Mouse (Mus musculus): Measurements from ENCODE around the gene Prkaca.
"Not testable (repeated sequence)": the region's sequence is repeated elsewhere in the genome, so short reads cannot be mapped to it uniquely, and the experiment has no call there.

Gene Prkaca

GRCm38 (mm10) chr8:83976101-83976630, 3.4 kb downstream of the Prkaca start:
- DNase-seq, result peak; percentile 71

GRCm38 (mm10) chr8:83976779-83977350, 4.1 kb downstream of the Prkaca start:
- no peak for DNase-seq

- DNase-seq, result peak; percentile 50
Measured at GRCm38 (mm10) chr8:83977646-83978045, 4.9 kb downstream of the Prkaca start.

DNA sequence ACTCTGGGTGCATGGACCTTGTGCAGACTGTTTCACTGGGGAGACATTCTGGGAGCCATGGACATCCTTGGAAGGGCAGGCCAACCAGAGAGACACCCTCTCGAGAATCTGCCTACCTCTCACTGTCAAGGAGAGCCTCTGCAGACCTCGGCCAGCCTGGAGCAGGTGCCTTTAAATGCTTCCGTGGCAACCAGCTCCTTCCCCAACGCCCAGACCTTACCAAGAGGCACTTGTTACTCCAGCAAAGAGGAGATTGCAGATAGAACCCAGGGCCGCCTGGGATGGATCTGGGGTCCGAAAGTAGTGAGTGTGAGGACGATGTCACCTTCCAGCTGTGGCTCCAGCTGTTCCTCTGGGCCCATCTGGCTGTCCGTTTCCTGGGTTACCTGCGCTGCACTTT, 5.4 kb downstream of the Prkaca start:
- DNase-seq, result no peak

DNA sequence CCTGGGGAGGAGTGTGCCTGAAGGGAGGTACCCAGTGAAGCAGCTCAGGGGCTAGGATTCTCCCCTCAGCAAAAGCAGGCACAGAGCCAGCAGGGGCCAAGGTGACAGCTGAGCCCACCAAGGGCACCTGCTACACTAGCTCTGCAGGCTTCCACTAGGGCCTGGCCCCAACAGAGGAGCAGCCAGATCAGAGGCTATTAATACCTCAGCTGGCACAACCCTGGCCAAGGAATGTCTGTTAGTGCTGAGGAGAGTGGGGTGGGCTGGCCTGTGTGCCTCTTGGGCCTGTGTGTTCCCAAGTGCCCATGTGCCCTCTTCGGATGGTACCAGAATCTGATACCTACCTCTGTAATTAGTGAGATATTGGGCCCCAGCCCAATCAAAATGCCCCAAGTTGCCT, 7.5 kb downstream of the Prkaca start:
- DNase-seq, result no peak

- DNase-seq, result no peak
Measured at GRCm38 (mm10) chr8:83980845-83981244, 8.1 kb downstream of the Prkaca start.

DNA sequence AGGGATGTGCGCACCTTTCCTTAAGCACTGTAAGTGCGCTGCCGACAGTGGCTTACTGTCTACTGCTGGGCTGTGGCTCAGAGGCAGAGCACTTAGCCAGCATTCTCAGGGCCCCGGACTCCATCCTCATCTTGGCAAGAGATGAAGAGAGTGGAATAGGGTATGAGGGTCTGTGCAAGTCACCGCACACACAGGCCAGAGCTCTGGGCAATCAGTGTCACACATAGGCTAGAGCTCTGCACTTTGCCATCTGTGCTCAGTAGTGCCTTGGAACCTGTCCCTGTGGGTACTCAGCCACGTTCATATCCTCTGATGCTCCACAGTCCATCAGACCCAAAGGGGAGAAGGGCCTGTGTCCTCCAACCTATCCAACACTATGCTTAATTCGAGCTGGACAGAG, 8.7 kb downstream of the Prkaca start:
- DNase-seq, result no peak

DNA sequence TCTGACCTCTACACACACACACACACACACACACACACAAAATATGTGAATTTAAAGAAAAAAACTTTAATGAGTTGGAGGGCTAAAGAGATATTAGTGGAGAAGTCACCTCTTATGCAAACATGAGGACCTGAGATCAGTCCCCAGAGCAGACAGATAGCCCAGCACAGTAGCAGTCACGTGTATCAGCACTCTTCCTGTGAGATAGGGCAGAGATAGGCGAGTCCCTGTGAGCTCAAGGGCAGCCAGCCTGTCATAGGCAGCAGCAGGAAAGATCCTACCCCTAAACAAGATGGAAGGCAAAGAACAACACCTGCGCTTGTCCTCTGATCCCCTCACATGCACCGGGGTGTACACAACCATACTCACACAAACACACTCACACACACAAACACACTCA, 9.7 kb downstream of the Prkaca start:
- DNase-seq, result no peak

DNA sequence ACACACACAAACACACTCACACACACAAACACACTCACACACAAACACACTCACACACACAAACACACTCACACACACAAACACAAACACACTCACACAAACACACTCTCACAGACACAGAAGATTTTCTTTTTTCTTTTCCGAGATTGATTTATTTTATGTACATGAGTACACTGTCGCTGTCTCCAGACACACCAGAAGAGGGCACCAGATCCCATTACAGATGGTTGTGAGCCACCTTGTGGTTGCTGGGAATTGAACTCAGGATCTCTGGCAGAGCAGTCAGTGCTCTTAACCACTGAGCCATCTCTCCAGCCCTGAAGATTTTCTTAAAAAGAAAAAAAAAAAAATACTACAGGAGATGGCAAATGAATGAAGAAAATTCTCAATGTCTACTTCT, 10.4 kb downstream of the Prkaca start:
- DNase-seq, result not testable (repeated sequence)

DNA sequence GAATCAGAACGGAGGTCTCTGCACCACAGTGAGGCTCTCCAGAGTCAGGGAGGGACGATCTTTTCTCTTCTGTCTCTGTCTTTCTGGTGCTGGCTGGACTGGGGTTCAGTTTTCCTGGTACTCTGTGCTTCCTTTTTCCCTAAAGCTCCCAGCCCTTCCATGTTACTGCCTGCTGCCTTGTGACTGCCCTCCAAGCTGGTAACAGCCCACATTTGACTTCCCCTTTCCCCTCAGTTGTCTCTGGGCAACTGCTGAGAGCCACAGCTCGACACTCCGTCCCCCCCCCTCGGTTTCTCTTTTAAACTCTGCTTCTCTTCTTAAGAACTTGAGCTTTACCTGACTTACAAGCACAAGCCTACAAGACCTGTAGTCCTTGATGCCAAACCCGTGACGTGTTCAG, 16.4 kb downstream of the Prkaca start:
- DNase-seq, result no peak

DNA sequence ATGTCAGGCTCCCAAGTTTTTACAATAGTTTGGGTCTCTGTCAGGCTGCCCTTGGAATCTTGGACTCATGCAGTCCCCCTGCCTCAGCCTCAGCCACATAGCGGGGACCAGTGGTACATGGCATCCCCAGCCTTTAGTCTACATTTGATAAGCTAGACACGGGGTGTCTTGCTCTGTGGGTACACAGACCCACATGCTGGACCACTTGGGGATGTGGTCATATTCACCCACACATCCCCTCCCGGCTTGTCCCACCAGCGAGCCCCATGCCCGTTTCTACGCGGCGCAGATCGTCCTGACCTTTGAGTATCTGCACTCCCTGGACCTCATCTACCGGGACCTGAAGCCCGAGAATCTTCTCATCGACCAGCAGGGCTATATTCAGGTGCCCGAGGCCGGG, 17.4 kb downstream of the Prkaca start:
- no peak for DNase-seq

DNA sequence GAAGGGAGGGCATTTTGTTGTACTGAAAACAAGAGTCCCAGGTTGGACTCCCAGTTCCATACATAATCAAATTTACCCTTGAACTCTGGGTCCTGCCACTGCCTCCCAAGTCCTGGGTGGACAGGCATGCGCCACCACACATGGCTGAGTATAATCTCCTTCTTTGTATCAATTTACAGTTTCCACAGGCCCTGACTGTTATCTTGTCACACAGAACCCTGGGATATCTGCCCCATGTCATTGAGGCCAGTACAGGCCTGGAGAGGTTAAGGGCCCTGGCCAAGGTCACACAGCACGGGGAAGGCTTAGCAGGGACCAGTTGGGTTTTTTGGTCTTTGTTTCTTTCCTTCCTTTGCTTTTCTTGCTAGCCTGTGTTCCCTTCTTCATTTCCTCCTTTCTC, 19.7 kb downstream of the Prkaca start:
- DNase-seq, result no peak

DNA sequence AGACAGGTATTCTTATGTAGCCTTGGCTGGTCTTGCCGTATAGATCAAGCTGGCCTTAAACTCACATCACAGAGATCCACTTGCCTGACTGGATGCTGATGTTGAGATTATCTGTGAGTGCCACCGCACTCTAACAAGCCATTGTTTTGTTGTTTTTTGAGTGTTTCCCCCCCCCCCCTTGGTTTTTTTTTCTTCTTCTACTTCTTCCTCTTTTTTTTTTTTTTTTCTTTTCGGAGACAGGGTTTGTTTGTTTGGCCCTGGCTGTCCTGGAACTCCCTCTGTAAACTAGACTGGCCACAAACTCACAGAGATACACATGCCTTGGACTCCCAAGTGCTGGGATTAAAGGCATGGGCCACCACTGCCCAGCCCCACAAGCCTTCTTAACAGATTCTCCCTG, 21.2 kb downstream of the Prkaca start:
- DNase-seq, result no peak

- DNase-seq, result no peak
Measured at GRCm38 (mm10) chr8:83995973-83996372, 23.2 kb downstream of the Prkaca start.

- peak; percentile 95 for DNase-seq
Measured at GRCm38 (mm10) chr8:83996567-83997505, 24.0 kb downstream of the Prkaca start.

- DNase-seq, result peak; percentile 44
Measured at GRCm38 (mm10) chr8:83997511-83998141, 24.8 kb downstream of the Prkaca start, which contains the start of gene Samd1. Gene Samd1, plus strand, starts transcription at chr8:83997672.

- DNase-seq, result peak; percentile 75
Measured at GRCm38 (mm10) chr8:83998231-83999056, 25.7 kb downstream of the Prkaca start.

GRCm38 (mm10) chr8:83999057-83999705, 26.4 kb downstream of the Prkaca start:
- DNase-seq, result no peak

- no peak for DNase-seq
Measured at GRCm38 (mm10) chr8:83999825-84000224, 27.0 kb downstream of the Prkaca start.

- DNase-seq, result no peak
Measured at GRCm38 (mm10) chr8:84001281-84002000, 28.6 kb downstream of the Prkaca start, which contains the start of gene 1700067K01Rik. Gene 1700067K01Rik, plus strand, starts transcription at chr8:84001502.

DNA sequence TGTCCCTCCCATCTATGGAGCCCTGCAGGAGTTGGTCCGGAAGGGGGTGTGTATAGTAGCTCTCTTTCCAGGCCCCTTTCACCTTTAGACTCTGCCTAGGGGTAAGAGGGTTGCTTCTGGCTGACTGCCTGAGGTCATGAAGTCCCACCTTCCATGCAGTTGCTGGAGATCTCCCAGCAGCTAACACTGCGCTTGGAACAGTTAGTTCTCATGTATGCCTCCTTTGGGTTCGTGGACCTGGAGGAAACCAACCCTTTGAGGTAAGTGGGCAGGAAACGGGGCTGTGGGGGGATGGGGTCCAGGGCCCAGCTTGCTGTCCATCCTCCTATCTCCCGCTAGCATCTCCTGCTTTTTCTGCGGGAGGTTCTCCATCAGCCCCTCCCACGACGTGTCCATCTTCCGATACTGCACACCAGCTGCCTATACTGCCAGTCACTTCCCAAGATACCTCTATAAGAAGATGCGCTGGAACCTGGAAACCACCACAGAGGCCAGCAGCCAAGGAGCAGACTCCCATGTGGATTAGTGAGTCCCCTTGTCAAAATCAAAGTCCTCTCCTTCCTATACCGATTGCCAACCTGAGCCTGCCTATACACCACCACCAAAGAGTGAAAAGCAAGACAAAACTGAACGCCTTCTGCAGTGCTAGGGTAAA, 30.3 kb downstream of the Prkaca start:
- DNase-seq, result no peak

Measured in lung, postnatal 36 days (tissue).